ENCODE assay signal across 25 mouse cellular contexts in the genomic region with DNA sequence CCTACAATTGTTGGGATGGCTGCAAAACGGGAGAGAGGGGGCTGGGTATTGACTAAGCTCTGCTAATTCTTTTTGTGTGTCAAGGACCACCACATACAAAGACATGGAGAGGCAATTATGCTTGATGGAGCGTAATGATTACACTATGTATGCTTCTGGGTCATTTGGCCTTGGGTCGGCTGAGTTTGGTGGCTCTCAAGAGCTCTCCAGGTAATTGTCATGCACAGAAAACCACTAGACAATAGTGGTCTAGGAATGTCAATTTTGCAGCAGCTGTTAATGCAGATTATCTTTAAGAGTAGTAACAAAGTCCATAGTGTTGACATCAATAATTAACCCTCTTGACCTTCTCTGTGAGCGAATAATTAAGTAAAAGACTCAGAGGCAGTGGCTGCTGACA. TPM values are rescaled to one million over a fixed set of nuclear protein-coding genes. Genes with fewer than 3 reads are reported as not detected.
A peak's percentile ranks its signal among the peaks of the same experiment; 100 is the strongest.
DNase-seq lines count a peak whose midpoint lies in the region; ATAC-seq and TF ChIP-seq lines count a peak whose summit lies in the region.
"Had no signal": no experiment of that assay in that cellular context is flagged by ENCODE, and none has a peak within 500 bp of the region (broad histone marks: within the 10 kb centered on the region; RNA-seq: fewer than 3 reads in every experiment).

No protein-coding gene starts in this region.

- no peak overlapping the region for H3K4me3 ChIP-seq in forebrain, embryonic 12.5 days (replicated peaks)
- H3K4me3 ChIP-seq in forebrain, embryonic 10.5 days = no peak overlapping the region
- H3K4me3 ChIP-seq: heart, embryonic 10.5 days; hindbrain, embryonic 13.5 days; intestine, embryonic 15.5 days had no signal

- H3K27me3 ChIP-seq in forebrain, embryonic 12.5 days = peaks cover 50% of the 10 kb centered on the region
- peaks cover 100% of the 10 kb centered on the region for H3K27me3 ChIP-seq in forebrain, embryonic 10.5 days (ENCODE audit: poor library complexity, severe bottlenecking)

- peak; percentile 68 for ATAC-seq in forebrain, embryonic 12.5 days (ENCODE audit: low FRiP score)
- ATAC-seq: activated CD4-positive, CD25-positive, alpha-beta regulatory T cell, adult 4 months; CD4-positive, CD25-positive, alpha-beta regulatory T cell, adult 4 months; forebrain, postnatal 0 days; intestine, embryonic 15.5 days had no signal

- no peak for TF ChIP-seq CTCF in brain, embryonic 14.5 days (IDR thresholded peaks at IDR 0.05; ENCODE audit: borderline replicate concordance, extremely low read depth, insufficient read depth, insufficient read length)

- 31% methylated on average over 4 of the region's 4 CpGs for WGBS in forebrain, embryonic 12.5 days
- 49% methylated on average over 4 of the region's 4 CpGs for WGBS in forebrain, embryonic 10.5 days

- H3K36me3 ChIP-seq in forebrain, embryonic 12.5 days (replicated peaks) = no peaks in the 10 kb centered on the region
- no peaks in the 10 kb centered on the region for H3K36me3 ChIP-seq in forebrain, embryonic 10.5 days (replicated peaks)
- H3K36me3 ChIP-seq: G1E; heart, embryonic 10.5 days; hindbrain, embryonic 13.5 days; intestine, embryonic 15.5 days had no signal

- H3K9me3 ChIP-seq in forebrain, embryonic 12.5 days = no peaks in the 10 kb centered on the region
- H3K9me3 ChIP-seq in forebrain, embryonic 10.5 days = no peaks in the 10 kb centered on the region
- H3K9me3 ChIP-seq: G1E; heart, embryonic 10.5 days; hindbrain, embryonic 13.5 days; intestine, embryonic 15.5 days had no signal

- no peak overlapping the region for H3K9ac ChIP-seq in forebrain, embryonic 12.5 days
- H3K9ac ChIP-seq: forebrain, postnatal 0 days; hindbrain, embryonic 13.5 days; intestine, embryonic 15.5 days had no signal

- TF ChIP-seq POLR2A in brain, embryonic 14.5 days (IDR thresholded peaks at IDR 0.05; ENCODE audit: borderline replicate concordance, extremely low read depth, insufficient read depth, insufficient read length, poor library complexity, severe bottlenecking) = no peak

- H3K4me2 ChIP-seq in forebrain, embryonic 12.5 days = no peak overlapping the region
- H3K4me2 ChIP-seq: hindbrain, embryonic 13.5 days; intestine, embryonic 15.5 days had no signal

- H3K27ac ChIP-seq in forebrain, embryonic 12.5 days = no peak overlapping the region
- no peak overlapping the region for H3K27ac ChIP-seq in forebrain, embryonic 10.5 days
- H3K27ac ChIP-seq: heart, embryonic 10.5 days; hindbrain, embryonic 13.5 days; intestine, embryonic 15.5 days had no signal

- peak; percentile 11 for DNase-seq in embryo, embryonic 10 days (ENCODE audit: low spot score)
- DNase-seq in embryo, embryonic 11 days = no peak
- DNase-seq in forebrain, embryonic 10.5 days (ENCODE audit: extremely low spot score, low spot score) = no peak
- peak; percentile 51 for DNase-seq in brain, embryonic 14.5 days (ENCODE audit: low read depth)
- DNase-seq in retina, postnatal 1 day = peak; percentile 55
- no peak for DNase-seq in thymus, postnatal 0 days (ENCODE audit: low spot score)
- DNase-seq: adrenal gland, postnatal 14 days; B cell, adult 2 months; cerebellum, adult 18-20 months; cerebellum, adult 9-11 months; cerebellum, postnatal 36 days; forebrain, postnatal 0 days; gastrocnemius, postnatal 36 days; heart, adult 18-20 months; heart, postnatal 10 days; heart, postnatal 4 days; kidney, adult 8-10 months had no signal

- H3K4me1 ChIP-seq in forebrain, embryonic 12.5 days = no peaks in the 10 kb centered on the region
- H3K4me1 ChIP-seq in forebrain, embryonic 10.5 days = peaks cover 7% of the 10 kb centered on the region; the same call in 1 of the 2 replicates
- H3K4me1 ChIP-seq: heart, embryonic 10.5 days; hindbrain, embryonic 13.5 days; intestine, embryonic 15.5 days had no signal

RNA-seq across cellular contexts. Expression of gene Cxcr3, which starts 16.1 kb away (rescaled TPM):
- polyA plus RNA-seq in forebrain, embryonic 12.5 days (2016; fragmentation: Nextera tagmentation; extraction: Ambion mirVana) = 0.10 TPM in 1 of 2 replicates, not detected in the other
- 0.20 and 0.31 TPM in 2 replicates for polyA plus RNA-seq in forebrain, embryonic 10.5 days (2016; fragmentation: Nextera tagmentation; extraction: Ambion mirVana)
- polyA plus RNA-seq in brain, embryonic 14.5 days (2012; rRNA removed) = 0.09 and 0.14 TPM in 2 replicates
- 2.5 and 2.9 TPM in 2 replicates for polyA plus RNA-seq in thymus, postnatal 0 days (2015; fragmentation: Nextera tagmentation; extraction: Ambion mirVana)
- polyA plus RNA-seq: G1E; heart, embryonic 10.5 days had no signal

RNA-seq across cellular contexts. Expression of gene Gm4779, which starts 44.1 kb away (rescaled TPM):
- not detected in 2 replicates for polyA plus RNA-seq in forebrain, embryonic 12.5 days (2016; fragmentation: Nextera tagmentation; extraction: Ambion mirVana)
- polyA plus RNA-seq in forebrain, embryonic 10.5 days (2016; fragmentation: Nextera tagmentation; extraction: Ambion mirVana) = not detected in 2 replicates
- 0.05 and 0.29 TPM in 2 replicates for polyA plus RNA-seq in brain, embryonic 14.5 days (2012; rRNA removed)
- 0.38 and 1.2 TPM in 2 replicates for polyA plus RNA-seq in thymus, postnatal 0 days (2015; fragmentation: Nextera tagmentation; extraction: Ambion mirVana)
- polyA plus RNA-seq: activated CD4-positive, CD25-positive, alpha-beta regulatory T cell, adult 4 months; forebrain, postnatal 0 days; G1E; heart, embryonic 14.5 days; hindbrain, embryonic 13.5 days had no signal

RNA-seq across cellular contexts. Expression of gene 8030474K03Rik, which starts 44.3 kb away (rescaled TPM):
- polyA plus RNA-seq in forebrain, embryonic 12.5 days (2016; fragmentation: Nextera tagmentation; extraction: Ambion mirVana) = 0.10 TPM in 1 of 2 replicates, not detected in the other
- polyA plus RNA-seq in forebrain, embryonic 10.5 days (2016; fragmentation: Nextera tagmentation; extraction: Ambion mirVana) = 0.16 TPM in 1 of 2 replicates, not detected in the other
- polyA plus RNA-seq in brain, embryonic 14.5 days (2012; rRNA removed) = 0.05 and 0.13 TPM in 2 replicates
- polyA plus RNA-seq in thymus, postnatal 0 days (2015; fragmentation: Nextera tagmentation; extraction: Ambion mirVana) = 0.82 and 1.5 TPM in 2 replicates
- polyA plus RNA-seq: activated CD4-positive, CD25-positive, alpha-beta regulatory T cell, adult 4 months; forebrain, postnatal 0 days; G1E; heart, embryonic 14.5 days; intestine, embryonic 15.5 days had no signal

Comparison
In these comparisons a context has a peak if more than half of its experiments do, and no peak if none do; other contexts are left out.
1. DNase-seq: peak in embryo, embryonic 10 days (single experiment), brain, embryonic 14.5 days (single experiment) and retina, postnatal 1 day (single experiment); none in embryo, embryonic 11 days (single experiment), forebrain, embryonic 10.5 days (single experiment) and thymus, postnatal 0 days (single experiment).